Mouse (Mus musculus): ENCODE measurements around the gene Ptprj. TPM values are rescaled to one million over a fixed set of nuclear protein-coding genes. Genes with fewer than 3 reads are reported as not detected.

Gene Ptprj
- polyA plus RNA-seq, 1 experiment: 25.6 TPM

DNA sequence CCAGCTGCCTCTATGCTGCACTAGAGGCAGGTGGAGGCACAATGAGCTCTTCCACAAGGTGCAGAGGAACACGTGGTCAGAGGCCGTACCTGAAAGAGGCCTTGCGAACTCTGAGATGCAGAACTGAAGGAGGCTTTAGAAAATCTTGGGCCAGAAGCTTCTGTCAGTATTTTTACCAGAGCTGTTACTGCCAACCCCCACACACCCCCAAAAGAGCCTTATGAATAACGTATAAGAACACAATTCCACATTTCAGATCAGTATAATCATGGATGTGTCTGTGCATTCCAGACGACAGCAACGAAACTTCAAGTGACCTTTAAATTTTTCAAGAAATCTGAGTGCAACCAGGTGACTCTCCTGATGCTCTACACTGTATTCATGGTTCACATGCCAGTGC, 98.9 kb downstream of the Ptprj start:
- Histone ChIP-seq H3K27me3 (ENCODE audit: control insufficient read depth, insufficient read depth, low read length) (no peaks in the 10 kb centered on the region), H3K4me3 (replicated peaks; ENCODE audit: insufficient read depth, low read depth, low read length) (no peak overlapping the region), H3K27ac (ENCODE audit: insufficient read depth, low read length) (no peak overlapping the region), H3K4me1 (ENCODE audit: control insufficient read depth, insufficient read depth, low read length) (peaks cover 44% of the 10 kb centered on the region)
- no peak for DNase-seq
- WGBS: 88% methylated on average over 6 of the region's 6 CpGs
- TF ChIP-seq POLR2A (IDR thresholded peaks at IDR 0.05; ENCODE audit: borderline replicate concordance, insufficient read depth, low read length) (no peak), CTCF (IDR thresholded peaks at IDR 0.05; ENCODE audit: borderline replicate concordance, insufficient read depth, low read depth, low read length) (no peak)

DNA sequence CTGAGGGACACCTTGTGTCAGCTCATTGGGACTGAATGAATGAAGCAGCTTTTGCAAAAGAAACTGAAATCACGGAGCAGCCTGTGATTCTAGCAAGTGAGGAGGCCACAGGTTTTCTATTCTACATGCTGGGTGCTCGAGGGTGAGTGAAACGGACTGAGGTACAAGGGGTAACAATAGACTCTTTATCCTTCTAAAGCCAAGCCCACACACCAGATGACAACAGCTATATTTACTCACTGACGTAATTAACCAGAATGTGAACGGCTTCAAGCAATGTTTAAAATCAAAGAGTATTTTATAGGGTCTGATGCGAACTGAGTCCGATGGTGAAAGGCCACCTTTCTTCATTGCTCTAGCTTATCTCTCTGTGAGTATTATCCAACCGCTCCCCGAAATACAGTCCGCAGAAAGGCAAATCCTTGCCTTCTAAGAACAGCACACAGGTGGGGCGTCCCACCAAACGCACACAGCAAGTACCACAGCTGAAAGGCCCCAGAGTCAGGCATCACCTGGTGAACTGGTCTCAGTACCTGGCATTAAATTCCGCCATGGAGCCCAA, 99.6 kb downstream of the Ptprj start:
- no peak for TF ChIP-seq CTCF (IDR thresholded peaks at IDR 0.05; ENCODE audit: borderline replicate concordance, insufficient read depth, low read depth, low read length)
- TF ChIP-seq POLR2A (IDR thresholded peaks at IDR 0.05; ENCODE audit: borderline replicate concordance, insufficient read depth, low read length): no peak
- 76% methylated on average over 13 of the region's 13 CpGs for WGBS
- H3K4me3 ChIP-seq (replicated peaks; ENCODE audit: insufficient read depth, low read depth, low read length): no peak overlapping the region
- no peak overlapping the region for H3K27ac ChIP-seq (ENCODE audit: insufficient read depth, low read length)
- no peaks in the 10 kb centered on the region for H3K27me3 ChIP-seq (ENCODE audit: control insufficient read depth, insufficient read depth, low read length)
- peaks cover 44% of the 10 kb centered on the region for H3K4me1 ChIP-seq (ENCODE audit: control insufficient read depth, insufficient read depth, low read length)
- DNase-seq: no peak

DNA sequence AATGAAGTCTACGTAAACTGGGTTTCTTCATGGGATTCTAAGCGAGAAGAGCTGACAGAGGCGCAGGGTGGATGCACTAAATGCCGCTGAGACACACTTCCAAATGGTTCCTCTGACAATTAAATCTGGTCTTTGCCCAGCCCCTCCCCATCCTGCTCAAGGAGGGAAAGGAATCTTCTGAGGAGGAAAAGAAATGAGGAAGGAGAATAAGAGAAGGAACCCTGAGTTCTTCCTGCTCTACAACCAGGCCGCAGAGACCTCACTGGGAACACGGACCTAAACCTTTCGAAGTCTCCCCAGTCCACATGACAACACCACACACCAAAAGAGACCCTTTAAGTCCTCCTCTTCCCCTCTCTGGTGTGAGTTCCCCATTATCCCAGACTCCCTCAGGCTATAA, 101.9 kb downstream of the Ptprj start:
- Histone ChIP-seq H3K4me1 (ENCODE audit: control insufficient read depth, insufficient read depth, low read length) (peaks cover 33% of the 10 kb centered on the region), H3K27ac (ENCODE audit: insufficient read depth, low read length) (no peak overlapping the region), H3K4me3 (replicated peaks; ENCODE audit: insufficient read depth, low read depth, low read length) (no peak overlapping the region), H3K27me3 (ENCODE audit: control insufficient read depth, insufficient read depth, low read length) (no peaks in the 10 kb centered on the region)
- DNase-seq: no peak
- TF ChIP-seq CTCF (IDR thresholded peaks at IDR 0.05; ENCODE audit: borderline replicate concordance, insufficient read depth, low read depth, low read length) (no peak), POLR2A (IDR thresholded peaks at IDR 0.05; ENCODE audit: borderline replicate concordance, insufficient read depth, low read length) (no peak)
- 97% methylated on average over 7 of the region's 7 CpGs for WGBS

DNA sequence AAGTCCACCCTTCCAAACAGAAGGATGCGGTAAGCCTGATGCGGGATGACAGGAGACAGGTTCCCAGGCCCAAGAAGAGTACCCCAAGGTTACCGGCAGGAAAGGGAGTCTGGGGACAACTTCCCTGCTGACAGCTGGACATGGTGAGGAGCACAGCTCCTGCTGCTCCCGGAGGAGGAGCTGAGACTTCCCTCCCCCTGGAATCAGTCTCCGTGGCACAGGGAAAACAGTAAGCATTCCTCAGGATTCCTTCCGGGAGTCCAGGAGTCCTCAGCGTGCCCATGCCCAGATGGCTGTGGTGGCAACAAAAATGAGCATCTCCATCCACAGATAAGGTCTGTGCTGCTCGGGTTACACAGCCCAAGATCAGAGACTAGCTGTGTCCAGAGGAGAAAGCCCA, 102.8 kb downstream of the Ptprj start:
- Histone ChIP-seq H3K4me3 (replicated peaks; ENCODE audit: insufficient read depth, low read depth, low read length) (no peak overlapping the region), H3K4me1 (ENCODE audit: control insufficient read depth, insufficient read depth, low read length) (peaks cover 28% of the 10 kb centered on the region), H3K27ac (ENCODE audit: insufficient read depth, low read length) (peak overlapping the region; percentile 4; the same call in 1 of the 2 replicates), H3K27me3 (ENCODE audit: control insufficient read depth, insufficient read depth, low read length) (no peaks in the 10 kb centered on the region)
- DNase-seq: peak; percentile 61 to 63
- 12% methylated on average over 8 of the region's 8 CpGs for WGBS
- TF ChIP-seq POLR2A (IDR thresholded peaks at IDR 0.05; ENCODE audit: borderline replicate concordance, insufficient read depth, low read length): no peak
- TF ChIP-seq CTCF (IDR thresholded peaks at IDR 0.05; ENCODE audit: borderline replicate concordance, insufficient read depth, low read depth, low read length): no peak

DNA sequence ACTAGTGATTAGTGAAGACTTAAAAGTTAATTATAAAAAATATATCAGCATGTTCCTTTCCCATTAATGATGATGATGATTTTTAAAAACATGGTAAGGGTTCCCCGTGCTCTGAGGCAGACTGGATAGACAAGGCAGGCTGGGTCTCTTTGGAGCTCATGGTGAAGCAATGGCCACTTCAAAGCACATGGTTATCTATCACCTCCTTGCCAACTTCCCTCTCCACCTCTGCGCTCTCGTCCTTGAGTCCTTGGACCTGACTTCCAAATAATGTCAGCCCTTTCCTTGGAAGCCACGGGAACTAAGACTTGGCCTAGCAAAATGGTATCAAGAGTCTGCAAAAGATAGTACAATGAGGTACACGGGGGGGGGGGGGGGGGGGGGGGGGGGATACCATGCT, 103.7 kb downstream of the Ptprj start:
- DNase-seq: no peak
- no peaks in the 10 kb centered on the region for H3K27me3 ChIP-seq (ENCODE audit: control insufficient read depth, insufficient read depth, low read length)
- H3K27ac ChIP-seq (ENCODE audit: insufficient read depth, low read length): no peak overlapping the region
- TF ChIP-seq CTCF (IDR thresholded peaks at IDR 0.05; ENCODE audit: borderline replicate concordance, insufficient read depth, low read depth, low read length): no peak
- no peak for TF ChIP-seq POLR2A (IDR thresholded peaks at IDR 0.05; ENCODE audit: borderline replicate concordance, insufficient read depth, low read length)
- peaks cover 24% of the 10 kb centered on the region for H3K4me1 ChIP-seq (ENCODE audit: control insufficient read depth, insufficient read depth, low read length)
- 54% methylated on average over 4 of the region's 5 CpGs for WGBS
- no peak overlapping the region for H3K4me3 ChIP-seq (replicated peaks; ENCODE audit: insufficient read depth, low read depth, low read length)

DNA sequence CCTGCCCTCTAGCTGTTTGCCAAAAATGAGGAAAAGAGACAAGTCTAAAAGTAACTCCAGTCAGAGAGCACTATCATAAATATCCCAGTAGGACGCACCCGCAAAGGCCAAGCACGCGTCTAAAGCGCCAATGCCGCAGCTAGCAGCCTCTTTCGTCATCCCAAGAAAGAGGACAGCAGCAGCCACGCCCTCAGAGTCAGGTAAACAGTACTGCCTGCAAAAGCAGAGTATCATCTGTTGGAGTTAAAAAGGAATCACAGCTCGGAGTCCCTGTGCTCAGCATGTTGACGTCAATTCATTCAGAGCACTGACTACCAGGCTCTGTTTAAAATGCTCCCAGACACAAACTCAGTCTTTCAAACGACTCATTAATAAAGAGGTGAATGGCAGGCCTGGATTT, 104.1 kb downstream of the Ptprj start:
- no peak for TF ChIP-seq CTCF (IDR thresholded peaks at IDR 0.05; ENCODE audit: borderline replicate concordance, insufficient read depth, low read depth, low read length)
- no peak for TF ChIP-seq POLR2A (IDR thresholded peaks at IDR 0.05; ENCODE audit: borderline replicate concordance, insufficient read depth, low read length)
- Histone ChIP-seq H3K27ac (ENCODE audit: insufficient read depth, low read length) (no peak overlapping the region), H3K4me1 (ENCODE audit: control insufficient read depth, insufficient read depth, low read length) (peaks cover 22% of the 10 kb centered on the region), H3K4me3 (replicated peaks; ENCODE audit: insufficient read depth, low read depth, low read length) (no peak overlapping the region), H3K27me3 (ENCODE audit: control insufficient read depth, insufficient read depth, low read length) (no peaks in the 10 kb centered on the region)
- WGBS: 85% methylated on average over 11 of the region's 11 CpGs
- DNase-seq: no peak

DNA sequence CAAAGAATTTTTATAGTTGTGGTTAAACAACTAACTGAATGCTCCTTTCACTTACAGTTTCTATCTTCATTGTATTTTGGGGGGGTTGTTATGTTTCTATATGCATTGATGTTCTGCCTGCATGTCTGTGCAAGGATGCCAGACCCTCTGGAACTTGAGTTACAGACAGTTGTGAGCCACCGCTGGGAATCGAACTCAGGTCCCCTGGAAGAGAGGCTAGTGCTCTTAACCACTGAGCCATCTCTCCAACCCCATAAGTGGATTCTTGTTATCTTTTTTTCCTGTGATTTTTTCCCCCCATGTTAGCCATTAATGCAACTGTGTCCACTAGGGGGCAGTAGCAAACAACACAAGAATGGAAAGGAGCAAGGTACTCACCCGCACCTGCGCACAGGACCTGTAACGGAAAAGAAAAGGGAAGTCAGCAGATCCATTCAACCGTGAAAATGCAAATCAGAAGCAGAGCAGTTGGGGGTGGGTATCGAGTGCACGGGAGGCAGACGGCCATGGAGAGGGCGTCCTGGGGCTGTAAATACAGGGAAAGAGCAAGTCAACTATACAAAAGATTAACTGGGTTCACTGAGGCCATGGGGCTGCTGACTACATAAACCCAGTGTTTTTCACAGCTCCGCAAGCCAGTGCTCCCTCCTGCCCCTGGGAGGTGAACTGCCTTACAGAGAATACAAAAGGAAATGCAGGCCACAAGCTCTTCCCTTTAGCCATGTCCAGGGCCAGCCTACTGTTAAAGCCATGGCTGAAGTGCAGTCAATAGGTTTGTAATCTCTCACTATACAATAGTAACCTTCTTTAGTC, 105.6 kb downstream of the Ptprj start:
- peaks cover 14% of the 10 kb centered on the region for H3K4me1 ChIP-seq (ENCODE audit: control insufficient read depth, insufficient read depth, low read length)
- WGBS: 3% methylated on average over 11 of the region's 11 CpGs
- TF ChIP-seq POLR2A (IDR thresholded peaks at IDR 0.05; ENCODE audit: borderline replicate concordance, insufficient read depth, low read length) (no peak), CTCF (IDR thresholded peaks at IDR 0.05; ENCODE audit: borderline replicate concordance, insufficient read depth, low read depth, low read length) (peak; percentile 82)

DNA sequence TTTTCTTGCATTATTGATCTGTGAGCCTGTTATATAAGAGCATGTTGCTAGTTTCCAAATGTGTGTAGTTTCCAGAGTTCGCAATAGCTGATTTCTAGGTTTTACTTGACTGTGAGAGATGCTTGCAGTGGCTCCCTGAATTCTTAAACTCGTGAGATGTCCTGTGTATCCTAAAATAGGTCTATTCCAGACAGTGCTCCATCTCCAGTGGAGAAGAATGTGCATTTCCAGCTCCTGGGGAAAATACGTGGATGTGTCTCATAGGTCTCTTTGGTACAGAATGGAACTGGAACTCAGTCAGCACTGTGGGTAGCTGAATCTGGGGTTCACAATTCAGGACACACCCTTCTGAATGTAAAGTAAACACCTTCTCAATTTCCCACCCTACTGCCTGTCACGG, 107.7 kb downstream of the Ptprj start:
- Histone ChIP-seq H3K27ac (ENCODE audit: insufficient read depth, low read length) (no peak overlapping the region), H3K27me3 (ENCODE audit: control insufficient read depth, insufficient read depth, low read length) (no peaks in the 10 kb centered on the region)
- TF ChIP-seq POLR2A (IDR thresholded peaks at IDR 0.05; ENCODE audit: borderline replicate concordance, insufficient read depth, low read length) (no peak), CTCF (IDR thresholded peaks at IDR 0.05; ENCODE audit: borderline replicate concordance, insufficient read depth, low read depth, low read length) (no peak)

More for the DNA sequence above, 105.6 kb downstream of the Ptprj start:
- Histone ChIP-seq H3K27me3 (ENCODE audit: control insufficient read depth, insufficient read depth, low read length) (no peaks in the 10 kb centered on the region), H3K4me3 (replicated peaks; ENCODE audit: insufficient read depth, low read depth, low read length) (peak overlapping the region; percentile 36), H3K27ac (ENCODE audit: insufficient read depth, low read length) (no peak overlapping the region)
- peak; percentile 87 to 91 for DNase-seq

More for the DNA sequence above, 107.7 kb downstream of the Ptprj start:
- WGBS: 63% methylated on average over 4 of the region's 4 CpGs
- Histone ChIP-seq H3K4me1 (ENCODE audit: control insufficient read depth, insufficient read depth, low read length) (peaks cover 9% of the 10 kb centered on the region), H3K4me3 (replicated peaks; ENCODE audit: insufficient read depth, low read depth, low read length) (no peak overlapping the region)
- DNase-seq: no peak

Measured in cerebellum, adult 2 months (tissue).